Mouse (Mus musculus) ES-Bruce4 (cell line): ENCODE measurements around the gene Adap1.

Source experiments
- CTCF ChIP-seq: IDR thresholded peaks from one replicate; pipeline ENCODE4 v1.8.1; 2011; ENCODE audit warnings: low read depth, low read length
- EP300 ChIP-seq: IDR thresholded peaks from 2 replicates; pipeline ENCODE4 v1.6.1; 2011; ENCODE audit warnings: low read depth, low read length; ENCODE audit not compliant: insufficient read depth
- POLR2A ChIP-seq: IDR thresholded peaks from one replicate; pipeline ENCODE4 v1.8.1; 2011; ENCODE audit warnings: low read length; ENCODE audit not compliant: insufficient read depth

- TF ChIP-seq CTCF (no peak), EP300 (no peak), POLR2A (no peak)
These were observed 72.1 kb downstream of the Adap1 start for GRCm38 (mm10) chr5:139253301-139253741.
